Mouse (Mus musculus) adrenal gland, postnatal 36 days (tissue): Measurements from ENCODE around the gene Mettl21c. TPM values are rescaled to one million over a fixed set of nuclear protein-coding genes. Genes with fewer than 3 reads are reported as not detected.

Experiments used
- DNase-seq, 2 experiments: peaks; one replicate each; pipeline ENCODE4 v3.0.0; 2021; ENCODE audit warnings: mixed read lengths in 1 of 2
- long read RNA-seq, 2 experiments: library from polyadenylated mRNA; stranded (forward); transcript quantifications; one replicate each; pipeline ENCODE4 v2.0.0; 2021; ENCODE audit warnings: borderline sequencing depth in 2 of 2
- total RNA-seq, 2 experiments: library from RNA; stranded (reverse); gene quantifications; 2 replicates each; pipeline ENCODE4 v1.2.3; 2021

The Mettl21c gene
- total RNA-seq, result not detected
- long read RNA-seq, experiment 1, result 0 reads
- long read RNA-seq, experiment 2, result 0 reads

GRCm38 (mm10) chr1:44019934-44020333 lies at the start of gene Mettl21c:
TSS of gene Mettl21c (minus strand) at chr1:44020034.
- no peak for DNase-seq

- peak; percentile 63 to 70 for DNase-seq
These were observed 44.8 kb upstream of the Mettl21c start for GRCm38 (mm10) chr1:44064625-44065024.

- DNase-seq, result no peak
These were observed 43.6 kb upstream of the Mettl21c start for GRCm38 (mm10) chr1:44063439-44063838.

- no peak for DNase-seq
These were observed 42.0 kb upstream of the Mettl21c start, which contains the start of gene Gm8251 for GRCm38 (mm10) chr1:44061836-44062235. TSS of gene Gm8251 (minus strand) at chr1:44061936.

GRCm38 (mm10) chr1:44057805-44058204 lies 38.0 kb upstream of the Mettl21c start:
- no peak for DNase-seq

- DNase-seq, result peak; percentile 71 to 74
These were observed 26.7 kb upstream of the Mettl21c start for GRCm38 (mm10) chr1:44046556-44046955.

GRCm38 (mm10) chr1:44045689-44046088 lies 25.9 kb upstream of the Mettl21c start:
- DNase-seq, result peak; percentile 61 to 66

- DNase-seq, result no peak
These were observed 22.7 kb upstream of the Mettl21c start for GRCm38 (mm10) chr1:44042555-44042915.

- DNase-seq, result peak; percentile 61 to 70
These were observed 22.1 kb upstream of the Mettl21c start for GRCm38 (mm10) chr1:44041797-44042554.

- DNase-seq, result no peak
These were observed 13.1 kb upstream of the Mettl21c start for GRCm38 (mm10) chr1:44032948-44033347.

- DNase-seq, result no peak
These were observed 12.4 kb upstream of the Mettl21c start for GRCm38 (mm10) chr1:44032213-44032612.

GRCm38 (mm10) chr1:44027651-44028050 lies 7.8 kb upstream of the Mettl21c start:
- DNase-seq, result peak; percentile 13 to 32

GRCm38 (mm10) chr1:44022656-44023055 lies 2.8 kb upstream of the Mettl21c start:
- no peak for DNase-seq

GRCm38 (mm10) chr1:44015556-44015955 lies 4.3 kb downstream of the Mettl21c start:
- DNase-seq, result peak in 1 of 2 experiments; percentile 14

- no peak for DNase-seq
These were observed 15.3 kb downstream of the Mettl21c start for GRCm38 (mm10) chr1:44004513-44004912.

- no peak for DNase-seq
These were observed 22.8 kb downstream of the Mettl21c start for GRCm38 (mm10) chr1:43996914-43997589.

- no peak for DNase-seq
These were observed 48.7 kb downstream of the Mettl21c start for GRCm38 (mm10) chr1:43971089-43971488.

GRCm38 (mm10) chr1:43969361-43969760 lies 50.5 kb downstream of the Mettl21c start:
- DNase-seq, result peak; percentile 23 to 42

- DNase-seq, result no peak
These were observed 53.1 kb downstream of the Mettl21c start for GRCm38 (mm10) chr1:43966756-43967155.

GRCm38 (mm10) chr1:43964381-43964780 lies 55.5 kb downstream of the Mettl21c start:
- no peak for DNase-seq
